Mouse (Mus musculus) thymus, adult 2 months (tissue): Measurements from ENCODE around the gene Bcl11b. TPM values are rescaled to one million over a fixed set of nuclear protein-coding genes. Genes with fewer than 3 reads are reported as not detected.

Experiments used
- DNase-seq: peaks from one replicate; pipeline ENCODE4 v3.0.0; 2021
- H3K27ac ChIP-seq: fragments of 200-500 bp; 2 replicates; pipeline ENCODE4 v1.5.1; 2012; ENCODE audit warnings: low read length, control low read depth; ENCODE audit not compliant: control insufficient read depth, insufficient read depth
- H3K27me3 ChIP-seq: fragments of 200-500 bp; 2 replicates; pipeline ENCODE4 v1.6.1; 2012; ENCODE audit warnings: mild to moderate bottlenecking, low read length, moderate library complexity, mixed read lengths; ENCODE audit not compliant: control insufficient read depth, insufficient read depth
- H3K36me3 ChIP-seq: fragments of 200-500 bp; 2 replicates; pipeline ENCODE4 v1.6.1; 2012; ENCODE audit warnings: mild to moderate bottlenecking, low read length, moderate library complexity; ENCODE audit not compliant: control insufficient read depth, insufficient read depth
- H3K4me1 ChIP-seq: fragments of 200-500 bp; replicated peaks from 2 replicates; pipeline ENCODE4 v1.6.1; 2012; ENCODE audit warnings: low read length; ENCODE audit not compliant: control insufficient read depth, insufficient read depth
- H3K4me3 ChIP-seq: fragments of 200-500 bp; 2 replicates; pipeline ENCODE4 v1.5.1; 2012; ENCODE audit warnings: mild to moderate bottlenecking, low read length, control low read depth, moderate library complexity; ENCODE audit not compliant: control insufficient read depth, insufficient read depth
- CTCF ChIP-seq: fragments of 200-500 bp; IDR thresholded peaks from 2 replicates; pipeline ENCODE4 v1.5.1; 2012; ENCODE audit warnings: mild to moderate bottlenecking, control low read depth, low read length, moderate library complexity, borderline replicate concordance; ENCODE audit not compliant: control insufficient read depth, poor library complexity, insufficient read depth; ENCODE audit errors: extremely low read depth
- POLR2A ChIP-seq: fragments of 200-500 bp; IDR thresholded peaks from 2 replicates; pipeline ENCODE4 v1.6.1; 2012; ENCODE audit warnings: mild to moderate bottlenecking, low read length, control low read depth, moderate library complexity; ENCODE audit not compliant: control insufficient read depth, poor library complexity, insufficient read depth; ENCODE audit errors: extremely low read depth
- WGBS: fragments of 180-500 bp; shearing (Covaris S2); methylation state at CpG from one replicate; pipeline ENCODE4 v1.1.7; 2018; 5-methylcytosine and 5-hydroxymethylcytosine counted together
- polyA plus RNA-seq: library from polyadenylated mRNA; depleted of rRNA; stranded (reverse); fragments of >200 nt; gene quantifications from 2 replicates; pipeline ENCODE4 v1.2.3, GENCODE M21; 2012

Bcl11b gene
- polyA plus RNA-seq, 1 experiment, result 346 TPM

DNA sequence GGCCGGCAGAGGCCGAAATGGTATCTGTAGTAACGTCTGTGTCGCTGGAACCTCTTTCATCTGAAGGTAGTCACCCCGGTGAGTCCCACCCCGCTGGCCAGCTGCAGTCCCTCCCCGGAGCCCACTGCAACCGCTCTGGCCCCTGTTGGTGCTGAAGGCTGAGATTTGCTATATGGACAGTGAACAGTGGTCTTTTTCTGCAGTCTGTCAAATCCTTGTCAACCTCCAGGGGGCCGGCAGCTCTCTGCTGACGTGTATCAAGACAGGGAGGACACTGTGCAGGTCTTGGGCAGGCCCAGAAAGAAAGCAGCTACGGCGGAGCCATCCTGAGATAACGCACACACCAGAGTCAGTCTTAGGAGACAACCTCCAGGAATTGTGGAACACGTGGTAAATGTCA, 43.0 kb downstream of the Bcl11b start:
- no peak for TF ChIP-seq POLR2A
- no peak for TF ChIP-seq CTCF
- H3K27ac ChIP-seq, result no peak overlapping the region
- H3K4me3 ChIP-seq, result no peak overlapping the region
- H3K36me3 ChIP-seq, result peaks cover 60% of the 10 kb centered on the region
- H3K27me3 ChIP-seq, result no peaks in the 10 kb centered on the region
- WGBS, result 91% methylated on average over 14 of the region's 14 CpGs
- no peak for DNase-seq
- H3K4me1 ChIP-seq, result peaks cover 58% of the 10 kb centered on the region

DNA sequence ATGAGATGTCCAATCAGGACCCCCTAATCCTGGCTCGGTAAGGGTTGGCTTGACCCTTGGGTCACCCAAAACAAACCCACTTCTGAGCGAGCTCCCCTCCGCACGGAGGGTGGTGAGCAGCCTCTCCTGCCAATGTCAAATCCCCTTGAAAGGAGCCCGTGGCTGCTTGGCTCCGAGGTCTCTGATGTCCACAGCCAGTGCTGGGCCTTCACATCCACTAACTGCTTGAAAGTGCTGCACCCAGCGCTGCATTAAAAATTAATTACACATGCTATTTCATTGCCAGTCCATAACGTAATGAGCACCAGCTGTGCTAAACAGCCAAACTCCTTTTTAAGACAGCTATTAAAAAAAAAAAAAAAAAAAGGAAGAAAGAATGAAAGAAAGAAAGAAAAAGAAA, 43.5 kb downstream of the Bcl11b start:
- peaks cover 57% of the 10 kb centered on the region for H3K4me1 ChIP-seq
- H3K27ac ChIP-seq, result no peak overlapping the region
- H3K27me3 ChIP-seq, result no peaks in the 10 kb centered on the region
- H3K36me3 ChIP-seq, result peaks cover 60% of the 10 kb centered on the region
- TF ChIP-seq POLR2A (no peak), CTCF (no peak)
- DNase-seq, result no peak
- no peak overlapping the region for H3K4me3 ChIP-seq
- WGBS, result 90% methylated on average over 8 of the region's 8 CpGs

DNA sequence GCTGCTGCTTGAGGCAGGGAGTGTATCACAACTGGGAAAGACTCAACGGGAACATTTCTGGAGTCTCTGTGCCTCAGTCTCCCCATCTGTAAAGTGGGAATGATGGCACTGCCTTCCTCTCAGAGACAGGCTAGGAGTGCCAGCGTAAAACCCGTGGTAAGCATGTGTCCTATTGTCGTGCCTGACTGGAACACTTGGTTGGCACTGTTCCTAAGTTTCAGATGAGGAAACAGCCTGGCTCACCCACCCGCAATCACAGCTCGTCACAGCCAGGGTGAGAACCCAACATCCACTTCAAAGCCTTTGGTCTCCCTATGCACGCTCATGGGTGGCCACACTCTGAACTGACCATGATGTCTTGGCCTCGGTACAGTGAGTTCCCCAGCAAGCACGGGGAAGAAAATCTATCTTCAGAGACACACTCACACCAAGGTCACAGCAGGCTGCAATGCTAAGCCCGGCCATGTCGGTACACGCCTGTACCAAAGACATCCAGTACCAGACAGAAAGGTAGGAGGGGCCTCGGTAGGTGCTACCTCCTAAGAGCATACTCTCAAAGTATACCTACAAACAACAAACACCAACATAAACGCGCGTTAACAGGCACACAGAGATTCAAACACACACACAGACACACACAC, 50.2 kb downstream of the Bcl11b start:
- H3K4me1 ChIP-seq, result peaks cover 40% of the 10 kb centered on the region
- no peak for DNase-seq
- peaks cover 77% of the 10 kb centered on the region for H3K36me3 ChIP-seq
- no peak overlapping the region for H3K4me3 ChIP-seq
- no peak for TF ChIP-seq POLR2A
- TF ChIP-seq CTCF, result no peak
- no peak overlapping the region for H3K27ac ChIP-seq
- WGBS, result 87% methylated on average over 16 of the region's 16 CpGs
- no peaks in the 10 kb centered on the region for H3K27me3 ChIP-seq

DNA sequence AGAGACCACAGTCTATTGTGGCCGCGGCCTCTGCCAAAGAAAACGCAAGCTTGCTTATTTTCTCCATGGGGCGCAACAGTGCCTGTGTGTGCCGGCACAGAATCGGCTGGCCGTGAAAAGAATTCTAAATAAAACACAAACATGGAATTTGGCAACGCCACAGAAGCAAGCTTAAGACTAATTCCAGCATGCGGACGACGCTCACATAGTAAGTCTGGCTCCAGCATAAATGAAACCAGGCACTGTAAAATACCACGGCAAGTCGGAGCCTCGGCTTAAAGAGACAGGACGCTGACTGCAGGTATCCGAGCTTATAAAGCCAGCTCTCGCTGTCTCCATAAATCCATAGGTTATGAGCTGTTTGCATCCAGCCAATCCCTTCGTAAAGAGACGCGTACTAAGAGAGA, 51.1 kb downstream of the Bcl11b start:
- no peak overlapping the region for H3K27ac ChIP-seq
- H3K4me3 ChIP-seq, result no peak overlapping the region
- no peaks in the 10 kb centered on the region for H3K27me3 ChIP-seq
- WGBS, result 88% methylated on average over 20 of the region's 20 CpGs
- peaks cover 75% of the 10 kb centered on the region for H3K36me3 ChIP-seq
- TF ChIP-seq POLR2A (no peak), CTCF (no peak)
- H3K4me1 ChIP-seq, result peaks cover 42% of the 10 kb centered on the region
- DNase-seq, result no peak

DNA sequence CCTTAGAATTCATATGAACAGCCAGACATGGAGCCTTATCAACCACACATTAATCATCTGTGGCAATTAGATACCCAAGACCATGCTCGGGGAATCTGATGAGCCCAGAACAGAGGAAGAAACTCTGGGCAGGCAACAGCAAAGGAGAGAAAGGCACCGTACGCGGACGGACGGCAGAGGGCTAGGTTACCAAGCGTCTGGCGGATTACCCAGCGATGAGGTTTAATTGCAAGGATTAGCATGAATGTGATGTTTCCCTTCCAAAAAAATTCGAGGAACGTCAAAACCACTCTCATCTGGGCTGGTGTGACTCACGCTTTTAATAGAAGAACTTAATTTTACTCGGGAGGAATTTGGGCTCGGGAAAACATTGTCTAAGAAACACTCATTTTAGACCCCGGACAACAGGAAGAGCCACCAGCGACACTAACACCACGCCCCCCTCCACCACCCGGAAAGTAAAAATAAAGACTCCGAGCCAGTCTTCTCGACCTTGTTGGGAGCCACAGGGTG, 52.7 kb downstream of the Bcl11b start:
- WGBS, result 78% methylated on average over 20 of the region's 20 CpGs
- no peak for DNase-seq
- Histone ChIP-seq H3K36me3 (peaks cover 78% of the 10 kb centered on the region), H3K4me1 (peaks cover 42% of the 10 kb centered on the region), H3K27ac (no peak overlapping the region), H3K27me3 (no peaks in the 10 kb centered on the region), H3K4me3 (no peak overlapping the region)
- TF ChIP-seq CTCF (no peak), POLR2A (no peak)

DNA sequence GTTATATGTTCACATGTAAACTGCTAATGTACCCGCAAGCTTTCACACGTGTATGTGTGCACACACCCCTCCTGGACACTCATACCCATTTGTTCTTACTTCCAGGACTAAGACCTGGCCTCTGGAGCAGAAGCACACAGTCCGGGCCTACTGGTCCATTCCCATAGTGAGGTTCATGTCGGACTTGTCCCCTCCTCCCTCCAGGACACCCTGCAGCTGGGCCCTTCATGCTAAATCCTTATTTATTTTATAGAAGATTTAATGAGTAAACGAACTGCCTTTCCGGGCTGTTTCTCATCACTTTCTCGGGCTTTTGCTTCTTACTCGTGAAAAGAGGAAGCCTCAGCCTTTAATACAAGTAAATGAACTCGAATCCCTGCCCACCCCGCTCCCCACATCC, 54.0 kb downstream of the Bcl11b start:
- H3K27me3 ChIP-seq, result no peaks in the 10 kb centered on the region
- TF ChIP-seq POLR2A (no peak), CTCF (no peak)
- H3K4me3 ChIP-seq, result no peak overlapping the region
- H3K36me3 ChIP-seq, result peaks cover 77% of the 10 kb centered on the region
- H3K4me1 ChIP-seq, result peaks cover 35% of the 10 kb centered on the region
- DNase-seq, result no peak
- H3K27ac ChIP-seq, result no peak overlapping the region
- 85% methylated on average over 10 of the region's 10 CpGs for WGBS
